Mouse (Mus musculus): Measurements from ENCODE around the gene A730009L09Rik.

The A730009L09Rik gene

DNA sequence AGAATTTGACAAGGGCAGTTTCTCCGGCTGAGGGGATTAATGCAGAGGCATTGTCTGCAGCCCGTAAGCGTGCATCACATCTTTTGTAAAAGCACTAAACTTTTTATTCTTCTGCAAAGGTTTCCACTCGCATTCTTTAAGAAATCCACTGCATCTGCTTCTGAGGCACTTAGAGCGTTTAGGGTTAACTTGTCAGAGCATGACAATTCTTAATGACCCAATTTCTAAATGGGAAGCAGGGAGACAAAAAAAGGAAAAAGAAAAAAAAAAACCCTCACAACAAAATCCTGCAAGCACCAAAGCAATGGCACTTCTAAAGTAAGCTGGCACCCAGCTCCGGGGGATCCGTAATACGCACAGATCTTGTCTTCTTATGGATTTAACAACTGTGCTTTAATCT lies at the start of gene A730009L09Rik:
A730009L09Rik (plus strand) TSS at position 301 of the 400 bp plus-strand sequence.
- no peak for DNase-seq (ENCODE audit: low spot score in 2 of 2)

DNA sequence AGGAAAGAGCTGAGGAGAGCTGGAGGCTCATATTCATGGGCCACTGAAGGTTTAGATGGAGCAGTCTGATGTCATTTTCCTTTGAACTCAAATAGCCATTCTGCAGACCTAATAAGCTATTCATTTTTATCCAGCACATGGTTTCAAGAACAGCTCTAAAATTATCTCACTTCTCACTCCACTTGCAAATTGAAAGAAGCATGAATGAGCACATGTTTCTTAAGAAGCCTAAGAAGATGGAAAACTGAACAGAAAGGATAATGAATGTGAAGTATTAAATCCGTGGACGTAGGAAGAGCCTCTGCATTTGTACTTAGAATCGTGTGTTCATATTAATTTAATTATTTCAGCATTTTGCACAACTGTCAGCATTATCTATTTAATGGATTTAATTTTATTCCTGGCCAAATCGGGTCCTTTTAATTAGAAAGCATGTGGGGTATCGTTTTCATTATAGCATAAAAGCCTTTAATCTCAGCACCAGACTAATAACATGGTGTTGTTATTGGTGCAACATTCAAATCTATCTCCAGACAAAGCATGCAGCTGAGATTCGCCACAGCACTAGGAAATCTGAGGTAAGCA lies 49.2 kb upstream of the A730009L09Rik start:
- no peak for DNase-seq (ENCODE audit: low spot score in 2 of 2)

DNA sequence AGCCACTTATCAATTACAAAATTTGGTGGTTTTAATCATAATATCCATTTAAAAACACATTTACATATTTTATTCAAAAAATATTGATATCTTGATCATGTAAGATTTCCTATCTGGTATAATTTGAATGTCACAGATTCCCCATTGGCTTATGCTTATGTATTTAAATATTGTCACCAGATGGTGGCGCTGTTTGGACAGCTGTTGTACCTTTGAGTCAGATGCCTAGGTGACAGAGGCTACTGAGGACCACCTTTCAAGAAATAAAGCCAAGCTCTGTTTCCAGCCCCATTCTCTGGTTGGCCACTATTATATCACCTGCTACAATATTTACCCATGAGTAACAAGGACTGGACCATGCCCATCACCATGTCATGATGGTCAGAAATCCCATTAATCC lies 46.0 kb upstream of the A730009L09Rik start:
- DNase-seq (ENCODE audit: low spot score in 2 of 2) = no peak

DNA sequence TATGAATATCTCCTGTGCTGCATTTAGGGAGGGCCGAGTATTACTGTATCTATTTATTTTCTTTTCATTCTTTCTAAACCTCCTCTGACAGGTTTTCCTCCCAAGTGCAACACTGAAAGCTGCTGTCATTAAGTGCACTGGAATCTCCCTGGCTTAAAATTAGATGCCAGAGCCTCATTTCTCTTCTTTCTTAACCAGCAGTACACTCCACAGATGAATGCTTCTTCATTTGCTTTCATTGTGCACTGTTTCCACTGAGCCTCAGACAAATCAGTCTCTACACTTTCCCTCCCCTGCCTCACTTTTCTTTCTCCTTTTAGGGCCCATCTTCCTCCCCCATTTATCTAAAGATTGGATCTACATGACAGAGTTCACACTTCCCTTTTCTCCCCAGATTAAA lies 44.9 kb upstream of the A730009L09Rik start:
- DNase-seq (ENCODE audit: low spot score in 2 of 2) = no peak

DNA sequence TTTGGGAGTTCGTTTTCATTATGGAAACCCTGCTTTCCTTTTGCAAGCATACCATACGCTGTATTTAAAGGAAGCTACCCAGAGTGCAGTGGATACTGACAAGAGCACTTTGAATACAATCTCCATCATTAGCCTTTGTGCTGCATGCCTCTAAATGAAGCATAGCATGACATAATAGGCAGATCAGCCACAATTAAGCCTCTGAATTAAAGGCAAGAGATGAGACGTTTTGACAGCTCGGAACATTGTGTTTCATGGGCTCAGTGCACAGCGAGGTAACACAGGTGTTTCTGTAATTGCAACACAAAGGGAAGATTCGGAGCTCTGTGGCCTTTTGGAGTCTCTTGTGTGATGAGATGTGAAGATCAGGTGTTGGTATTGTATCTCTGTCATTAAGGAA lies 41.5 kb upstream of the A730009L09Rik start:
- DNase-seq (ENCODE audit: low spot score in 2 of 2) = no peak

DNA sequence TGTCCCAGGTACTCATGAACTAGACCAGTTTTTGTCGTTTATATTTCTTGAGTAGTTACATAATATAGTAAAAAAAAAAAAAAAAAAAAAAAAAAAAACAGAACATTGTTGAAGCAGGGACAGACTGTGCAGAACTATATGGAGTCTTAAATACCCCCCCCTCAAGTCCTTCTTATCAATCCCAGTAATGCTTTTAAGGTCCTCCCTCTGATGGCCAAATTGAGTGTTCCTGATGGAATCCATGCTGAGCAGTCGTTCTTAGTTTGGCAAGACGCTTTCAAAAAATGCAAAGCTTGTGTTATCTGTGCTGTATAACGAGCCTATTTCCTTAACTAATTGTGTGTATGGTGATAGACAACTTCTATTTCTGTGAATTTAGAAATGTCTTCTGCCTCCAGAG lies 40.2 kb upstream of the A730009L09Rik start:
- no peak for DNase-seq (ENCODE audit: low spot score in 2 of 2)

DNA sequence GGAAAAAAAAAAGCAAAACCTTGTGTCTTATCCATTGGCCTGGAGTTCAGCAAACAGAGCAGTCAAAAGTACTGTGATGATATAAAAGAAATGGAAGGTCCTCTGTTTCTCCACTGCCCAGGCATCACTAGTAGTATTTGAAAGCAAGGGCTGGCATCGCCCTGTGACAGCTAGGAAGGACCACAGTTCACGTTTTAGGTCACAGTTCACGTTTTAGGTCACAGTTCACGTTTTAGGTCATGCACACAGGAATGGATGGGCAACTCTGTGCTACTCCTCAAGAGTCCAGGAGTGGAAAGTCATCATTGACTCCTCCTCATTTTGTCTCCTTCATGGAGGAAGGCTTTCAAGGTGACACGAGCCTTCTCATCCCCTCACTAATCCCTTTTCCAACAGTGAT lies 38.0 kb upstream of the A730009L09Rik start:
- no peak for DNase-seq (ENCODE audit: low spot score in 2 of 2)

DNA sequence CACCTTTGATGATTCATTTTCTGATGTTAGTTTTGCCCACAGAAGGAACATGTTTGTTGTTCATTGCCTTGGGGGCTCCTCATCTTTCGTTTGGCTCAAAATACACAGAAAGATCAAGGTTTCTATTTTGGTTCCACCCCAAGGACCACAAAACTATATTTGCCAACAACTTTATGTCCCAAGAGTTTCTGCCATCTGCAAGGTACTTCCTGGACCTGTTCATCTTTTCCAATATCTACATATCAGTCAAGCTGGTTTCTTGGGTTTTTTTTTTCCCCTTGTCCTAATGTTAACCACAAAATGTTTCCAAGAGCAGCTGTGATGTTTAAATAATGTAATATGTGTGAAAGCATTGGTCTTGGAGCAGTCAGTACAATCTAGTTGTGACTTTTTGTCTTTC lies 37.4 kb upstream of the A730009L09Rik start:
- DNase-seq (ENCODE audit: low spot score in 2 of 2) = no peak

DNA sequence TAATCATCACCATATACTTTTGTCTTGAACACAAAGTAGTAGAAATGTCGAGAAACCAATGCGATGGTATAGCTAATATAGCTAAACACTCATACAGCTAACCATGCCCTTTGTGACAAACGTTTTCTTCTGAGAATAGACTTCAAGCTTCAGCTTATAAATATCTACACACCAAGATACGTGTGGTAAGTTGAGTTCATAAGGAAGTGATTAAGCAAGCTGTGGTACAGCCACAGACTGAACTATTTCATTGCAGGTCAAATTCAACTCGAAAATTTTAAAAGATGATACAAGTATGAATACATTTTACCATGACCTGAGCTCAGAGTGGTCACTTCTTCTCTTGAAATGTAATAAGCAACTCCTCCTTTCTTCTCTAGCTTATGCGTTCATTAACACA lies 37.0 kb upstream of the A730009L09Rik start:
- DNase-seq (ENCODE audit: low spot score in 2 of 2) = no peak

DNA sequence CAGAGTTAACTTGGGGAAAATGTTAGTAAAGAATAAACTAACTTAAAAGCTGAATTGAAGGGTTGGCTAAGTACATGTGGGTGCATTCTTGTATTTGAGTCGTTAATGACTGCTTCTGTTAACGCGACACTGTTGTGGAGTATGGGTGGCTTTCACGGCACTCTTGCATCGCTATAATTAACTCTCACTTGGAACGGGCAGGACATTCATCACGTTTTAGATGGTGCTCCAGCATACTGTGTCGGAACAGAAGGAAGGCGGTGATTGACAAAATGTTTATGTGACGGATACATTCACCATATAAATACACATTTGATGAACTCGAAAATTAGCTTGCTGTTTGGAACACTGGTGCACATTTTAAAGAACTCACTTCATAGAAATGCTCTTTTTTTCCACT lies 29.0 kb upstream of the A730009L09Rik start:
- no peak for DNase-seq (ENCODE audit: low spot score in 2 of 2)

DNA sequence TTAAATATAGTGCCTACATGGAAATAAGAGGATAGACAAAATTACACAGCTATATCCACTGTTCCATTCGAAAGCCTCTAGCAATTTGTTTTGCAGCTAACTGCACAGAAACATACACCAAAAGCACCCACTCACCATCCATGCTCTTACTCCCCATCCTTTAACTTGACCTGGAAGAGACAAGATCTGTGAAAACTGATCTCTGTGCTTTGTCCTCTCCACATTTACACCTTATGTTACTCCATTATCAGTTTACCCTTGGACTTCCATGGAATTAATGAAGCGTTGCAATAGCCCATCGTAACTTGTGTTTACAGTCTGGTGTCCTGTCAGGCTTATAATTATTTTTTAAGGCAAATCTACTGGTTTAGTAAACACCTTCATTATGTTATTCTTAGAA lies 20.1 kb upstream of the A730009L09Rik start:
- no peak for DNase-seq (ENCODE audit: low spot score in 2 of 2)

DNA sequence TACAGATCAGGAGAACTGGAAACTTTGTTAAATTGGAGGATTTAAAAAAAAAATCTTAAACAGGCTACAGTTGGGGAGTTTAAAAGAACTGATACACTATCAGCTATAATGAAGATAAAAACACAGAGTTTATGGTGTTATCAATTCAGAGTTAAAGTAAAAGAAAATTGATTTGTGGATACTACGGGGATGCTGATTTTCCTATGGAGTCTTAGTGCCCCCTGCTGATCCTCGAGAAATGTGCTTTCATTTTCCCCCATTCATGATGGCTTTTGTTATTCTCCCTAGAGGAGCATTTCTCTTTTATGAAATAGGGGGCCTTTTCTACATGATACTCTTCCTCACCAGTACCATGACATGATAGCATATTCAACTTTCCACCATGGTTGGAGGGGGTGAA lies 19.5 kb upstream of the A730009L09Rik start:
- DNase-seq (ENCODE audit: low spot score in 2 of 2) = no peak

DNA sequence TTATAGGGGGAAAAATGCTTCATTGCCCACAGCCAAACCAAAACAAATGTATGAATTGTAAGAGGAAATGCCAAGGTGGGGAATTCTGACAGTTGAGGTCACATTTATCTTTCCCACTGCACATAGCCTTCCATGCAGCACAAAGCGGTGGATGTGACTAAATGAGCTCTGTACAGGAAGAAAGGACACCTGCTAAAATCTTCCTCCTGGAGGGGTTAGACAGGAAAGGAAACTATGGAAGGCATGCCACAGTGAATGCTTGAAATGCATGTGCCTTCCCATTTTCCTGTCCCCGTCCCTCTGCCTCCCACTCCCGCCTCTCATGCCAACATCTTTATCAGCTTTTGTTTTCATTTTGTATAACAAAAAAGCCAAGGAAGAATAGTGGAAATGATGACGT lies 7.2 kb upstream of the A730009L09Rik start:
- DNase-seq (ENCODE audit: low spot score in 2 of 2) = no peak

DNA sequence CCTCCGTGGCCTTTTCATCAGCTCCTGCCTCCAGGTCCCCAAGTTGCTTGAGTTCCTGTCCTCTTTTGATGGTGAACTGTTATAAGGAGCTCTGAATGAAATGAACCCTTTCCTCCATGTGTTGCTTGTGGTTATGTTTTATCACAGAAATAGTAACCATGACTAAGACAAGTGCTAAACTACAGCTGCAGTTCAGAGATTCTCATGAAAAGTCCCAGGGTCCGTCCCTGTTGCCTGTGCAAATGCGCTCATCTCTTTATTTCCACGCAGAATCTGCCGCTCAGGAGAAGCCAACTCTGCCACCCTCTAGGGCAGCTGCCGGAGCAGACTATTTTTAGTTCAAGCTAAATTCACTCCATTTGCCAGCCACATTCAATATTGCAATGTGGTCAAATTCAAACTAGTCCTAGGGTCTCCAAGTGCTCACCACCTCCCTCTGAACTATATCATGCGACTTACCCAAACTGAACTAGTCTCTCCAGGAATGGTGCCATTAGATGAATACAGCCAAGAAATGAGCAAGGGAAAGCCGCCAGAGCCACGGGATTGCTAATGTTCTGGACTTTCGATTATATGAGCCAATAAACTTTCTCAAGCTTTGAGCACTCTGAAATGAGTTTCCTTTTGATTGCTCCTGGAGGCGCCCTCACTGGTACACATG lies 7.2 kb downstream of the A730009L09Rik start:
- DNase-seq (ENCODE audit: low spot score in 2 of 2) = no peak

DNA sequence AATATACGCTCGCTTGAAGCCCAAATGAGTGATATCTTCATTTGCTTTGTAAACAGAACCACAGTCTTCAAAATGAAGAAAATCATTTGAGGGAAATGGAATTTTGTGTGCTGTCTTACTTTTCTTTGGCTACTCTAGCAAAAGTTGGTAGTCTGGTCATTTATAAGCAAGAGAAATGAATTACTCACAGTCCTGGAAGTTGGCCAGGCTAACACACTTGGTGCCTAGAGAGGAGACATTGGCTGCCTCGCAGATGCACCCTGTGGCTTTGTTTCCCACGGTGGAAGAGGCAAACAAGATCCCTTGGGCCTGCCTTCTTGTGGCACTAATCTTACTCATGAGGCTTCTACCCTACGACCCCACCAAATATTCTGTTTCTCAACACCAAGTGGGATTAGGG lies 8.1 kb downstream of the A730009L09Rik start:
- no peak for DNase-seq (ENCODE audit: low spot score in 2 of 2)

DNA sequence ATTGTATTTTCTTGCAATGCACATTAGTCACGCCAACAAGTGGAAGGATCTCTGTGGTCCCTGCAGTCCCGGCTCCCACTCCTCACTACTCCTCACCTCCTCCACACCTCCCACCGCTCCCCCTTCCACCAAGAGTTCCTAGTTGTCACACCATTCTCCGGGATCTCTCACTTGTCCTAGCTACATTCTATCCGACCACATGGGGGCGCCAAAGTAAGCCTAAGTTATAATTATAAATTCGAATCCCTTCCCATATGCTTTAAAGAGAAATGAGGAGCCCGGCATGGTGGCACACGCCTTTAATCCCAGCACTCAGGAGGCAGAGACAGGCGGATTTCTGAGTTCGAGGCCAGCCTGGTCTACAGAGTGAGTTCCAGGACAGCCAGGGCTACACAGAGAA lies 12.5 kb downstream of the A730009L09Rik start:
- DNase-seq (ENCODE audit: low spot score in 2 of 2) = peak; percentile 16 to 71

DNA sequence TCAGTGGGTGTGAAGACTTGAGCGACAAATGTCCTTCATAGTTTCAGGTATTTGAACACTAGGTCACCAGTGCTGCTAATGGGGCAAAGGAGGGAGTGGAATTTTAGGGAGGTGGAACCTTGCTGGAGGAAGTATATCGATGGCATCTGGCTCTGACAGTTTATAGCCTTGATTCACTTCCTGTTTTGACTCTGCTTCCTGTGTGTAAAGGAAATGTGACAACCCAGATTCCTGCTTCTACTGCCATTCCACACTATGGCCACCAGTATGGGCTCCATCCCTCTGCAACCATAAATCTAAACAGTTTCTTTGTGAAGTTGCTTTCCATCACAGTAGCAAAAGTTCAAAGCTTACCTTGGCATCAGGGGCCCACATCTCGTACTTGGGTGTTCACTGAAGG lies 17.9 kb downstream of the A730009L09Rik start:
- DNase-seq (ENCODE audit: low spot score in 2 of 2) = no peak

DNA sequence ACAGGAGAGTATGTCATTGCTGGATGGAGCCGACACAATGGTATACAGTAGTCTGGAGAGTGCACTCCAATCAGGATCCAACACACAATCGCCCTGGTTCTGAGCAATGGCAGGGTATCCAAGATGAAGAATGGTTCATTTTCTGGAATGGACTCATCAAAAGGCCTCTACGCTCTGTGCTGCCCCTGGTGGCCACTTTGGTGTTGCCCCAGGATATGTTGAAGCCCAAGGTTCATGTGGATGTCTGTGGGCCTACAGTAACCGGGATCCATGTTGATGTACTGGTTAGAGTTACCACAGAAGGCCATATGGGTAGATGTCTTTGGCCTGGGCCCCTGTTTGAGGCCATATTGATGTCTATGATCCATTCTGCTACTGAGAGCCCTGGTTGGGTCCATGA lies 31.1 kb downstream of the A730009L09Rik start:
- no peak for DNase-seq (ENCODE audit: low spot score in 2 of 2)

DNA sequence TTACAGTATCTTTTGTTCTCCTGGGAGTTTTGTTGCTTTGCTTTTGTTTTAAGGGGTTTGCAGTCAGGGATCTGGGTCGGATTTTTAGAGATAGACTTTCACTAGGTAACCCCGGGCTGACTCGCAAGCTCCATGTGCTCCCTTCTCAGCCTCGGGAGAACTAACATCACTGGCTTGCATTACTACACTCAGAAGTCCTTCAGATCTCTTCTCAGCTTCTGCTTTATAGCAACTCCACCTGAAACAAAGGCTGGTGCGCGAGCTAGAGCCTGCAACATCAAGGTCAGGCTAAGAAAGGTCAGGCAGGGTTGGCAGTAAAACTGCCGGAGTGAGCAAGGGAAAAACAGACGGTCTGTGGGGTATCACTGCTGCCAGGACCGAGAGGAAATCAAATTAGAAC lies 34.2 kb downstream of the A730009L09Rik start:
- no peak for DNase-seq (ENCODE audit: low spot score in 2 of 2)

DNA sequence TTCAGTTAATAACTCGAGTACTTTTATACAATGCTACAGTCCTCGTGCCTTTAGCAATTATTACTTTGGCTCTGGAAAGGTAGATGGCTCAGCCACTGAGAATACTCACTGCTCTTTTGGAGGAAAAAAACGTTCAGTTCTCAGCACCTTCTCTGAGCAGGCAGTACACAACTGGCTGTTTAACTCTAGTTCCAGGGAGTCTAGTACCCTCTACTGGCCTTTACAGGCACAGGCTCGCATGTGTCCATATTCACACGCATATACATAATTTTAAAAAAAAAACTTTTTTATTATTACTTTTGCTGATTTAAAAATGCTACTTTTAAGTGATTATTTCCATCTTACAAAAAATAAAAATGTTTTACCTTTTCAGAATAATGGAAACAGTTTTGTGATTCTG lies 35.5 kb downstream of the A730009L09Rik start:
- DNase-seq (ENCODE audit: low spot score in 2 of 2) = no peak

DNA sequence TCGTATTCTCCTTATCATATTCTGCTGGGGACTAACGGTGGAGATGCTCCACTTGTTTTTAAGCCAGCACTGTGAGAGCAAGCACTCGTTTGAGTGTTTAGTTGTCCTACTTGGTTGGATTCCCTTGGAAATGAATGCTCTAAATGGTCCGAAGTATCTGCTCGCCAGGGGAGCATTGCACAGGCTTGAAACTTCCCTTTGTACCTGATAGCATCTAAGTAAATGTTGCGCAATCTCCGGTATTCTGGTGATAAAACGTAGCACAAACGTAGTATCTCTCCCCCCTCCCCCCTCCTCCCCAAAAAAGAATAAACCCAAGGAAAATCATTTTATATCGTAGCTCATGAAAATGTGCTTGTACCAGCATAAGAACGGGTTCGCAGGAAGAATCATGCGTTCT lies 39.1 kb downstream of the A730009L09Rik start:
- DNase-seq (ENCODE audit: low spot score in 2 of 2) = no peak

DNA sequence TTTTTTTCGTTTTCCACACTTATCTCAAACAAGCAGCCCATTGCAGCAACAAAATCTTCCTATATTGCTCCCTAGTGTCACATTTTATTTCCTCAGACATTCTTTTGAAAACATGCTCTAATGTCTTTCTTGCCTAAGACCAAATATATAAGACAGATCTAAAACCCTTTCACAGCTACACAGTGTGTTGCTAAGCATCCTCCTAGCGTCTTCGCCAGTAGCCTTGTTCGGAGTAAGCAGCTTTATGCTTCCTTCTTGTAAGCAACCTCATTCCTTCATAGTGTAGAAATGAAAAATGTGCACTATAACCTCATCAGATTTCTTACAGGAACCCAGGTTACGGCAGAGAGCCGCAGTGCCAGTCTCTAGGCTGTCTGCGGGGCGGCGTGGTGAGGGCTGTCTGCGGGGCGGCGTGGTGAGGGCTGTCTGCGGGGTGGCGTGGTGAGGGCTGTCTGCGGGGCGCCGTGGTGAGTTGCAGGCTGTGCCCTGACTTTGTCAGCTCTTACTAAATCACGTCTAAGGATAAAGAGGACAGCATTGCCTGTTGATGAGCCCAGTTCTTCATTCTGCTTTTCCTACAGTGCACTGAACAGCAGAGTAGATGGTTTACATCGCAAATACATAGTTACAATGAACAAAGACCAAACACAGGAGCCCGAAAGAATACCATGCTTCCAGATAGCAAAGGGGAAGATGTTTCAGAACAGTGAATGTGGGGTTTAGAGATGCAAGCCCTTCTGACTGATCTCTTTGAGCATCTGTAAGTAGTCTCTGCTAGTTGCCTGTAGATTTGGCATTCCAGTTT lies 43.4 kb downstream of the A730009L09Rik start:
- no peak for DNase-seq (ENCODE audit: low spot score in 2 of 2)

Measured in spleen, postnatal 4 days (tissue).